Mouse (Mus musculus) hindbrain, postnatal 0 days (tissue): Measurements from ENCODE around the gene Ubap2. TPM values are rescaled to one million over a fixed set of nuclear protein-coding genes. Genes with fewer than 3 reads are reported as not detected.

ENCODE experiments used
- ATAC-seq: fragments of 200-750 bp; cut with Nextera tagmentation; 2 replicates; pipeline ENCODE4 v1.8.0; 2017; ENCODE audit warnings: mild to moderate bottlenecking, moderate TSS enrichment, moderate library complexity
- DNase-seq: peaks from one replicate; pipeline ENCODE4 v3.0.0-alpha.2; 2015; ENCODE audit warnings: low spot score
- H3K27ac ChIP-seq: fragments of 300-500 bp; sonication (generic); 2 replicates; pipeline ENCODE4 v1.5.1; 2014; ENCODE audit warnings: mild to moderate bottlenecking
- H3K27me3 ChIP-seq: fragments of 300-500 bp; sonication (generic); 2 replicates; pipeline ENCODE4 v1.6.1; 2014; ENCODE audit warnings: low read length, mixed read lengths; ENCODE audit not compliant: insufficient read depth
- H3K36me3 ChIP-seq: fragments of 300-500 bp; sonication (generic); 2 replicates; pipeline ENCODE4 v1.6.1; 2014; ENCODE audit warnings: low read length, mixed read lengths; ENCODE audit not compliant: insufficient read depth
- H3K4me1 ChIP-seq: fragments of 300-500 bp; sonication (generic); 2 replicates; pipeline ENCODE4 v1.6.1; 2014; ENCODE audit warnings: antibody characterized with exemption, low read length, mixed read lengths; ENCODE audit not compliant: insufficient read depth
- H3K4me2 ChIP-seq: fragments of 300-500 bp; sonication (generic); 2 replicates; pipeline ENCODE4 v1.6.1; 2014; ENCODE audit warnings: low read depth, mild to moderate bottlenecking, low read length, moderate library complexity, mixed read lengths
- H3K4me3 ChIP-seq: fragments of 300-500 bp; sonication (generic); 2 replicates; pipeline ENCODE4 v1.5.1; 2014; ENCODE audit warnings: low read length
- H3K9ac ChIP-seq: fragments of 300-500 bp; sonication (generic); replicated peaks from 2 replicates; pipeline ENCODE4 v1.6.1; 2014; ENCODE audit warnings: mild to moderate bottlenecking, low read length, moderate library complexity, mixed read lengths
- H3K9me3 ChIP-seq: fragments of 300-500 bp; sonication (generic); 2 replicates; pipeline ENCODE4 v1.6.1; 2016; ENCODE audit warnings: low read length, mixed read lengths
- CTCF ChIP-seq: IDR thresholded peaks from 2 replicates; pipeline ENCODE4 v1.5.1; 2016; ENCODE audit warnings: antibody characterized with exemption, control low read depth, low read depth
- WGBS: fragments of 180-500 bp; shearing (Covaris S2); extraction: QIAGEN DNeasy Blood & Tissue Kit; methylation state at CpG from one replicate; pipeline ENCODE4 v1.1.7; 2014; 5-methylcytosine and 5-hydroxymethylcytosine counted together
- polyA plus RNA-seq: library from polyadenylated mRNA; unstranded; fragments of >200 nt; fragmentation: Nextera tagmentation; extraction: Ambion mirVana; gene quantifications from 2 replicates; pipeline ENCODE4 v1.2.1, GENCODE M21; 2015
- total RNA-seq: library from RNA; depleted of rRNA; stranded (reverse); fragments of >200 nt; gene quantifications from 2 replicates; pipeline ENCODE4 v1.2.3, GENCODE M21; 2014

Ubap2 gene
- total and polyA plus RNA-seq, 2 experiments from 2014 or later, result 31.0 to 33.8 TPM

GRCm38 (mm10) chr4:41240916-41241315 lies 34.0 kb downstream of the Ubap2 start:
- no peak overlapping the region for H3K4me2 ChIP-seq
- no peaks in the 10 kb centered on the region for H3K27me3 ChIP-seq
- H3K9ac ChIP-seq, result no peak overlapping the region
- H3K9me3 ChIP-seq, result no peaks in the 10 kb centered on the region
- H3K36me3 ChIP-seq, result no peaks in the 10 kb centered on the region; the same call in 1 of the 2 replicates
- 69% methylated on average over 3 of the region's 3 CpGs for whole genome bisulfite sequencing
- no peak for TF ChIP-seq CTCF
- no peaks in the 10 kb centered on the region for H3K4me1 ChIP-seq
- H3K4me3 ChIP-seq, result no peak overlapping the region
- DNase-seq, result no peak
- no peak overlapping the region for H3K27ac ChIP-seq
- ATAC-seq, result no peak

- no peak for TF ChIP-seq CTCF
- ATAC-seq, result no peak
- H3K4me1 ChIP-seq, result no peaks in the 10 kb centered on the region
- DNase-seq, result no peak
- 85% methylated on average over 5 of the region's 5 CpGs for WGBS
- no peak overlapping the region for H3K9ac ChIP-seq
- no peak overlapping the region for H3K4me3 ChIP-seq
- H3K36me3 ChIP-seq, result peaks cover 30% of the 10 kb centered on the region
- no peaks in the 10 kb centered on the region for H3K9me3 ChIP-seq
- no peak overlapping the region for H3K27ac ChIP-seq
- H3K27me3 ChIP-seq, result no peaks in the 10 kb centered on the region
- H3K4me2 ChIP-seq, result no peak overlapping the region
Measured at GRCm38 (mm10) chr4:41235621-41236020, 39.3 kb downstream of the Ubap2 start.

GRCm38 (mm10) chr4:41226351-41226750 lies 48.6 kb downstream of the Ubap2 start:
- ATAC-seq, result no peak
- H3K27ac ChIP-seq, result no peak overlapping the region
- no peaks in the 10 kb centered on the region for H3K27me3 ChIP-seq
- DNase-seq, result peak; percentile 63
- H3K4me3 ChIP-seq, result no peak overlapping the region
- H3K4me2 ChIP-seq, result no peak overlapping the region
- H3K36me3 ChIP-seq, result peaks cover 38% of the 10 kb centered on the region
- H3K9me3 ChIP-seq, result no peaks in the 10 kb centered on the region
- H3K4me1 ChIP-seq, result no peaks in the 10 kb centered on the region
- peak; percentile 68 for TF ChIP-seq CTCF
- WGBS, result 81% methylated on average over 3 of the region's 3 CpGs
- no peak overlapping the region for H3K9ac ChIP-seq

GRCm38 (mm10) chr4:41225412-41225811 lies 49.5 kb downstream of the Ubap2 start:
- Histone ChIP-seq H3K4me1 (no peaks in the 10 kb centered on the region), H3K27ac (no peak overlapping the region), H3K4me3 (no peak overlapping the region), H3K9ac (no peak overlapping the region), H3K27me3 (no peaks in the 10 kb centered on the region), H3K36me3 (peaks cover 41% of the 10 kb centered on the region), H3K9me3 (no peaks in the 10 kb centered on the region), H3K4me2 (no peak overlapping the region)
- DNase-seq, result peak; percentile 59
- no peak for ATAC-seq
- 65% methylated on average over 1 of the region's 1 CpGs for WGBS
- peak; percentile 55 for TF ChIP-seq CTCF

- Histone ChIP-seq H3K9ac (no peak overlapping the region), H3K4me2 (no peak overlapping the region), H3K27ac (no peak overlapping the region), H3K36me3 (peaks cover 76% of the 10 kb centered on the region), H3K9me3 (no peaks in the 10 kb centered on the region), H3K4me3 (no peak overlapping the region), H3K4me1 (no peaks in the 10 kb centered on the region), H3K27me3 (no peaks in the 10 kb centered on the region)
- 92% methylated on average over 4 of the region's 4 CpGs for WGBS
- no peak for TF ChIP-seq CTCF
- DNase-seq (no peak), ATAC-seq (no peak)
Measured at GRCm38 (mm10) chr4:41208050-41208449, 66.9 kb downstream of the Ubap2 start.

- no peak for ATAC-seq
- no peak for DNase-seq
- Histone ChIP-seq H3K9ac (no peak overlapping the region), H3K4me3 (no peak overlapping the region), H3K36me3 (peaks cover 86% of the 10 kb centered on the region), H3K9me3 (no peaks in the 10 kb centered on the region), H3K27me3 (no peaks in the 10 kb centered on the region), H3K27ac (no peak overlapping the region), H3K4me2 (no peak overlapping the region), H3K4me1 (no peaks in the 10 kb centered on the region)
- TF ChIP-seq CTCF, result no peak
- 96% methylated on average over 8 of the region's 8 CpGs for WGBS
Measured at GRCm38 (mm10) chr4:41205751-41206150, 69.2 kb downstream of the Ubap2 start.

GRCm38 (mm10) chr4:41202135-41202534 lies 72.8 kb downstream of the Ubap2 start:
- ATAC-seq (no peak), DNase-seq (no peak)
- Histone ChIP-seq H3K27ac (no peak overlapping the region), H3K9me3 (no peaks in the 10 kb centered on the region), H3K4me2 (no peak overlapping the region), H3K9ac (no peak overlapping the region), H3K4me3 (no peak overlapping the region), H3K36me3 (peaks cover 80% of the 10 kb centered on the region), H3K4me1 (no peaks in the 10 kb centered on the region), H3K27me3 (no peaks in the 10 kb centered on the region)
- WGBS, result 97% methylated on average over 8 of the region's 8 CpGs
- no peak for TF ChIP-seq CTCF
